Mouse (Mus musculus) C2C12 (cell line): ENCODE results near the gene Ctso.

Experiments used
- CTCF ChIP-seq: IDR thresholded peaks from one replicate; pipeline ENCODE4 v1.5.1; 2011; ENCODE audit not compliant: control insufficient read depth, insufficient read depth, insufficient read length
- FOSL1 ChIP-seq: IDR thresholded peaks from one replicate; pipeline ENCODE4 v1.8.0; 2011; ENCODE audit warnings: mild to moderate bottlenecking, low read length; ENCODE audit not compliant: poor library complexity, insufficient read depth, severe bottlenecking
- MAX ChIP-seq: IDR thresholded peaks from one replicate; pipeline ENCODE4 v1.6.1; 2011; ENCODE audit warnings: mild to moderate bottlenecking, control low read depth
- MYOD1 ChIP-seq: IDR thresholded peaks from one replicate; pipeline ENCODE4 v1.6.1; 2011; ENCODE audit warnings: low read depth; ENCODE audit not compliant: control insufficient read depth, insufficient read length
- USF1 ChIP-seq: IDR thresholded peaks from one replicate; pipeline ENCODE4 v1.6.1; 2011; ENCODE audit warnings: low read depth, mild to moderate bottlenecking, control low read depth, moderate library complexity

DNA sequence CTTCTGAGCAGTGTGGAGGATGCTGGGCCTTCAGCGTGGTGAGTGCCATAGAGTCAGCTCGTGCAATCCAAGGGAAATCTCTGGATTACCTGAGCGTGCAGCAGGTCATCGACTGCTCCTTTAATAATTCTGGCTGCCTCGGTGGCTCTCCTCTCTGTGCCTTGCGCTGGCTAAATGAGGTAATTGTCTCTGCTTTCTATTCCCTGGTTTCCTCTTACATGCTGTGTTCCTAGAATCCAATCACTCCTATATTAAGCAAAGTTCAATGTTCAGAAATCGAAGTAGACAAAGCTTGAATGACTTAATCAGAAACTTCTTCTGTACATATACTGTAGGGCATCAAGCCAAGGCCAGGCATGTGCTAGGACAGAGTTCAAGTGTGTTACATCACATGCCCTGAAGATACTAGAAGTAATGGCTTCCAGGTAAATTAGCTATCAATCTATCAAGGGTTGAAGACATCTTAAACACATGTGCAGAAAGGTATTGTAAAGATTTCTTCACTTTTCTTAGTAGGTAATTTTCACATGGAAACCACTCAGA lies 12.5 kb downstream of the Ctso start:
- TF ChIP-seq CTCF (no peak), USF1 (no peak), MYOD1 (no peak), MAX (no peak), FOSL1 (no peak)
